Mouse (Mus musculus): Measurements from ENCODE around the gene Ssbp4.

DNA sequence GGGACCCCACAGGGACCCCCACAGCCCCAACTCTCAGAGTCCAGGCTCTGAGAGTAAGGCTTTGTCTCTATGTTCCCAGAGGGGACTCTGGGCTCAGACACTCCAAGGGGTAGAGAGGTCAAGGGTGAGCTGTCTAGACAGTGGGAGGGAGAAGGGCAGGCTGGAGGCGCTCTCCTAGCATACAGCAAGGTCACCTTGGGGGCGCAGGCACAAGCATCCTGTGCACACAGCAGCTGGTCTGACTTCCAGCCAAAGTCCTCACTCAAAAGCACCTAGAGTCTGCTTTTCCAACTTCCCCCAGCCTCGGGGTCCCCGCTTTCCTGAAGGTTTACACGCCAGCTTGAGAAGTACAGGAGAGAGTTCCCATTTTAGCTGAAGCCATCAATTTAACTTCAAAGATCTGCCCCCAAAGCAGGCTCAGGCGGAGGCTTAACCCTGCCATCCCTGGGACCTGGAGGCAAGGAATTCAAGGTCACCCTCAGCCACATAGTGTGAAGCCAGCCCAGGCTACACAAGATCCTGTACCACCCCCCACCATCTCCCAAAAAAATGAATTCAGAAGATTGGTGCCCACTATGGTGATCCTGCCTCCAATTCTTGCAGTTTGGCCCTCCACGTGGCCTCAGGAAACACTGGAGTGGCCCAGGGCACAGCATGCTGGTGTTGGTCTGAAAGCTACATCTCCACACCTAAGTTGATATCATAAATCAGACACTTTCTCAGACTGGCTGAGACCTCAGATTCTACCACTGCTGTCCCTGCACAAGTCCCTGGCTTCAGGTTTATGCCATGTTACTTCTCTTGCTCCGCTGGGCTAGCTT, 38.9 kb upstream of the Ssbp4 start:
- TF ChIP-seq CTCF (IDR thresholded peaks at IDR 0.05; ENCODE audit: borderline replicate concordance, insufficient read depth, low read depth, low read length) (no peak), POLR2A (IDR thresholded peaks at IDR 0.05; ENCODE audit: borderline replicate concordance, insufficient read depth, low read length) (no peak)

Measured in cerebellum, adult 2 months (tissue).